Mouse (Mus musculus) liver, adult 2 months (tissue): Measurements from ENCODE around the gene Sirpa.

ENCODE experiments used
- CTCF ChIP-seq: fragments of 200-500 bp; IDR thresholded peaks from 2 replicates; pipeline ENCODE4 v1.5.1; 2011; ENCODE audit warnings: low read depth, low read length, control low read depth
- POLR2A ChIP-seq: fragments of 200-500 bp; IDR thresholded peaks from 2 replicates; pipeline ENCODE4 v1.6.1; 2011; ENCODE audit warnings: low read length, control low read depth; ENCODE audit not compliant: insufficient read depth; ENCODE audit errors: extremely low read depth

GRCm38 (mm10) chr2:129624956-129625355, 32.3 kb downstream of the Sirpa start:
- TF ChIP-seq CTCF (no peak), POLR2A (no peak)
